Mouse (Mus musculus): ENCODE data around the gene Gm12185.
A peak's percentile ranks its signal among the peaks of the same experiment; 100 is the strongest.
"Not testable (repeated sequence)": the region's sequence is repeated elsewhere in the genome, so short reads cannot be mapped to it uniquely, and the experiment has no call there.

Gene Gm12185

DNA sequence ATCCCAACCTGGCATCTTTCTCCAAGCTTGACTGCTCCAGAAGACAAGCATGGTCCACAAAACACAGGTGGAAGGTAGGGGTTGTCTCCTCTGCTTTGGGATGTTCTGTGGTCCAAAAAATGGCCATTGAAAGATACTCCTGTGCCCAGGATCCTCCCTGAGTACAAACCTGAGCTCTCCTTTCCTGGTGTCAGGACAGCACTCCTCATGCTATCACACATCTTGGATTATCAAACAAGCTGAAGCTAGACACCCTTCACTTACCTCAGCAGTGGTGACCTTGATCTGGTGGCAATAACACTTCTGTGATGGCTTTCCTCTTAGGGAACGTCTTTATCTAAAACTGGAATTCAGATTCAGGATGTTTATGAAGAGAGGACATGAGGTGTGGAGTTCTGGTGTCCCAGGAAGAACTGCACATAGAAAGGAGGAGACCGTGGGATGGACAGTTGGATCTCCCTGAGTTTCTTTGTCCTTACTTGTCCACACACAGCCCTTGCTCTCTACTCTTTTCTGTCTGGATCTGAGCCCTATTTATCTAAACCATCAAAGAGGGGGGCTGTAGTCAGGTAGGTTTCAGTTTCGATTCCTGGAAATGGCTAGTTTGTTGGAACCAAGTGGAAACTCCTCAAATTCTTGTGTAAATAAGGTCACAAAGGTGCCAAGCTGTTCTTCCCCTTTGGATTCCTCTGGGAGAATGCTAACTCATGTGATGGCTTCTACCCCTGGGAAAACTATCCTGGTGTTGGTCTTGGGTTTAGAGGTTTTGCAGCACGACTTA is at the start of gene Gm12185:
Gm12185 (minus strand) TSS at position 487 of the 781 bp plus-strand sequence.
- DNase-seq (ENCODE audit: low spot score) = not testable (repeated sequence)

- not testable (repeated sequence) for DNase-seq (ENCODE audit: low spot score)
These were observed 20.0 kb upstream of the Gm12185 start for GRCm38 (mm10) chr11:49012074-49012473.

DNA sequence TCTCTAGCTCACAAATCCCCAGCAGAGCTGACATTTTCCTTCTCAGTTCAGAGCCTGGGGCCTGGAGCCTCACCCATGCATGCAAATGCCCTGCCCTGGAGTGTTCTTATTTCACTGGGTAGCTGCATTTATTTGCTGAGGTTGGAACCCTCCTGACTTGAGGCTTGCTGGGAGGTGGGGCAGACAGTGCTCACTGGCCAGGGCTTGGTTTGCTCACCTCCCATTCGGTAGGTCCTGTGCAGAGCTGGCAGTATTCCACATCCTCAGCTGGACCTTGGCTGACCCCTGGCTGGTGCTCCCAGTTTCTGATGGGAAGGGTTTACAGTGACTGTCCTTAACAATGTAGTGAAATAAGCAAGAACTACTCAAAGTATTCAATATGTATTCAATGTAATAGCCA is 14.8 kb upstream of the Gm12185 start:
- not testable (repeated sequence) for DNase-seq (ENCODE audit: low spot score)

DNA sequence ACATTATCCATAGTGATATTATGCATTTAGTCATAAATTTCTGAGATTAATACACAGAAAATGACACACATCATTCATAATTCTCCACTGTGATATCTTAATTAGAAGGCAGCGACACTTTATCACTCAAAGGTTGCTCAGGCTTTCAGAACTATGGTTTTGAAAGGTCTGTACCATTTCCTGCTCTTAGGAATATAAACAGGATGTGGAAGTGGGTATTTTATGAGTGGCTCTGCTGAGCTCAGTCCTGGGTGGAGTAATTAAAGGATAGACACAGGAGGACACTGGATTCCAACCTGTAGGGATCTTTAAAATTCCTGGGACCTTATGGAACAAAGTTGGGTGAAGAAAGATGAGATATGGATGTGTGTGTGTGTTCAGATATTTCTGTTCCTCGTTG is 14.3 kb upstream of the Gm12185 start:
- DNase-seq (ENCODE audit: low spot score) = not testable (repeated sequence)

DNA sequence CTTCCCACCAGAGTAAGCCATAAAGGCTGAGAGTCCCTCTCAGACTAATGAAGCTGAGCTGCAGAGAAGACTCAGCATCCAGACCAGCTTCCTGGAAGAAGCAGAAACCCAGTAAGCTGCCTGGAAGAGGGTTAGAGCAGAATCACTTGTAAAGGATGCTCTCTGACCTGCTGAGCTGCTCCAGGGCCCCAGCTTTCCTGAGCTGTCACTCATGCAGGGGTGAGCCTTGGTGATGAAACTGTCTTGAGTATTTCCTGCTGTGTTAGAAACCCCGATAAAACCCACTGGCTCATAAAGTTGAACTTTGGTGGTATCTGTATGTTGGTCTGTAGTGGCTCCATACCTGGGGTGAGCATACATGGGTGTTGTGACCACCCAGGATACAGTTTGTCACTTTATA is 8.4 kb upstream of the Gm12185 start:
- not testable (repeated sequence) for DNase-seq (ENCODE audit: low spot score)

DNA sequence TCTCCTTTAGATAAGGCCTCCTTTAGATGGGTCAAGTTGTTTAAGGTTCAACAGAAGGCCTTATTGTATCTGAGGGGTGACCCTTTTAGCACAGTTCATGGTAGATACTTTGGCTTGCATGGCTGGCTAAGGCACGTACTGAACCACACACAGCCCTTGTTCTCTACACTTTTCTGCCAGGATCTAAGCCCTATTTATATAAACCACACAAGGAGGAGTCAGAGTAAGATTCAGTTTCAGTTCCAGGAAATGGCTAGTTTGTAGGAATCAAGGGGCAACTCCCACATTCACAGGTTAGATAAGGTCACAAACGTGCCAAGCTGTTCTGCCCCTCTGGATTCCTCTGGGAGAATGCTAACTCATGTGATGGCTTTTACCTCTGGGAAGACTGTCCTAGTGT is 2.0 kb upstream of the Gm12185 start, which contains the start of gene Tgtp1:
Tgtp1 (minus strand) TSS at position 155 of the 400 bp plus-strand sequence.
- peak; percentile 9 for DNase-seq (ENCODE audit: low spot score)

DNA sequence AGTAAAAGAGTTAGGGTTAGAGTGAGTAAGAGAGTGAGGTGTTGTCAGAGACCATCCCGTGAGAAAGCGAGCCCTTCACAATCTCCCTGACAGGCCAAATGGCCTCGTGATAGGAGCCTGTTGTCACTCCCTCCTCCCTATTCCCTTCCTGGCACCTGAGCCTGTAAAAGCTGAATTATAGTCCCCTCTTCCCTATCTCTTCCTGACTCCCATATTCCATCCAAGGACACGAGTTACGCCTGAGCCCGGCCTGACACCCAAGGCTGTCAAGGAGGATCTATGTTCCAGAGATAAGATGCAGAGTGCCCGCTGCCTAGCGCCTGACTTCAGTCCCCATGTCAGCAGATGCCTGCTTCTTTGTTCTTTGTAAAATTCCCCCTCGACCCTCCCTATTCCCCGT is 1.3 kb upstream of the Gm12185 start:
- not testable (repeated sequence) for DNase-seq (ENCODE audit: low spot score)

GRCm38 (mm10) chr11:48989981-48990380 is 2.0 kb downstream of the Gm12185 start:
- not testable (repeated sequence) for DNase-seq (ENCODE audit: low spot score)

- DNase-seq (ENCODE audit: low spot score) = not testable (repeated sequence)
These were observed 3.8 kb downstream of the Gm12185 start for GRCm38 (mm10) chr11:48988219-48988618.

DNA sequence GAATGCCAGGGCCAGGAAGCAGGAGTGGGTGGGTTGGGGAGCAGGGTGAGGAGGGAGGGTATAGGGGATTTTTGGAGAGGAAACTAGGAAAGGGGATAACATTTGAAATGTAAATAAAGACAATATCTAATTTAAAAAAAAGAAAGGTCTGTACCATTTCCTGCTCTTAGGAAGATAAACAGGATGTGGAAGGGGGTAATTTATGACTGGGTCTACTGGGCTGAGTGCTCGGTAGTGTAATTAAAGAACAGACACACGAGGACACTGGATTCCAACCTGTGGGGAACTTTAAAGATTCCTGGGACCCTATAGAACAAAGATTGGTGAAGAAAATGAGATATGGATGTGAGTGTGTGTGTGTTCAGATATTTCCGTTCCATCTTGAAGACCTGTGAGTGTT is 9.2 kb downstream of the Gm12185 start:
- DNase-seq (ENCODE audit: low spot score) = not testable (repeated sequence)

DNA sequence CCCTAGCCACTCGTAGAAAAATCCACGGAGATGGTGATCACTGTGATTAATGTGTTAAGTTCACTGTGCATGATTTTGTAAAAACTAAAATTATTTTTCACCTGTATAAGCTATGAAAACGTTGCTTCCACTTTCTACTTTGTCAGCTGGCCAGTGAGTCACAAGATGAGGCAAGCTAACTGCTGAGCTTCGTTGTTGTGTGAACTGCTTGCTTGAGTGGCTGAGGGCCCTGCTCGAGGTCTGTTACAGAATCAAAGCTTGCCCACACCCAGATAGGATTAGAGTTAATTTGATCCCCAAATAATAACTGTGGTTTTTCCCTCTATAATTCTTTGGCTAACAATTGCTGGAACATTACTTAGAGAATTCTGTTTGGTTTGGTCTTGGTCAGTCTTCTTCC is 12.0 kb downstream of the Gm12185 start:
- not testable (repeated sequence) for DNase-seq (ENCODE audit: low spot score)

DNA sequence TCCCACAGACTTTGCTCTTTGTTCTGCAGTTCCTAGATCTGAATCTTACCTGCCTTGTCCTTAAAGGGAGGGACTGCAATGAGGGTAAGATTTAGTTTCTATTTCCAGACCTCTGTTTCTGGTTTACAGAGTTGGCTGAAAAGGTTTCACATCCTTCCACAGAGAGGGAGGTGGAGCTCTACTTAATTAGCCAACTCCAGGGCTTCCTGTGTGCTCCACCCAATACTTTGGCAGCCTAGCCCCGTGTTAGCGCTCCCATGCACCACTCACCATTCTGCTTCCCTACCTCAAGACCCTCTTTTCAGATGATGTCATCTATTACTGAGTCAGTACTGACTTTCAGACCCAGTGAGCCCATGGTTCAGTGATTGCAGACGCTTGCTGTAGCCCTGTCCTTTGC is 12.8 kb downstream of the Gm12185 start, which contains the start of gene 9930111J21Rik1:
9930111J21Rik1 (minus strand) TSS at position 148 of the 400 bp plus-strand sequence.
- DNase-seq (ENCODE audit: low spot score) = not testable (repeated sequence)

DNA sequence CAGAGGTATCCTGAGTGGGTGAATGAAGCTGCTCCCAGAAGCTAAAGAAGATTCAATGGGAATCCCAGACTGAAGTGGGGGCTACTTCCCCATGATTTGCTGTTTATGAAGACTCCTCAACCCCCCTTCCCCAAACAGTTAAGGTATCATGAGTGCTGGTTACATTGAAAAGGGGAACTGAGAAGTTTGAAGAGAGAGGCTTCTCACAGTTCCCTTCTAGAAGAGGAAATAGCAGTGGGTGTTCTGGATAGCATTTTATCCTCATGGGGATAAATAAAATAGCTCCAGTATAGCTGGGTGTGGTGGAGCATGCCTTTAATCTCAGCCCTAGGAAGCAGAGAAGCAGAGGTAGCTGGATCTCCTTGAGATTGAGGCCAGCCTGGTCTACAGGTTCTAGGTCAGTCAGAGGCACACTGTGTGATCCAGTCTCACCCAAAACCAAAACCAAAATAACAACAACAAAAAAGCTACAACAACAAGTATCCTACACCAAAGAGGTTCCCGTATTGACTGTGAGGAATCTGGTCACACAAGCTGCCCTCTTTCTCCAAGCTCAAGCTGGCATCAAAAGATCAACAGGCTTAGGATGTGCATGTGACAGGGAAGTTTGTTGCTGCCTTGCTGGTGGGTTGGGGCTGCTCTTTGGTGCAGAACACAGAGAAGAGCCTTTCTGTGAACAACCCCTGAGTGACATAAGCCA is 13.6 kb downstream of the Gm12185 start, which contains the start of gene Olfr56:
Olfr56 (plus strand) TSS at position 650 of the 700 bp plus-strand sequence.
- DNase-seq (ENCODE audit: low spot score) = not testable (repeated sequence)

DNA sequence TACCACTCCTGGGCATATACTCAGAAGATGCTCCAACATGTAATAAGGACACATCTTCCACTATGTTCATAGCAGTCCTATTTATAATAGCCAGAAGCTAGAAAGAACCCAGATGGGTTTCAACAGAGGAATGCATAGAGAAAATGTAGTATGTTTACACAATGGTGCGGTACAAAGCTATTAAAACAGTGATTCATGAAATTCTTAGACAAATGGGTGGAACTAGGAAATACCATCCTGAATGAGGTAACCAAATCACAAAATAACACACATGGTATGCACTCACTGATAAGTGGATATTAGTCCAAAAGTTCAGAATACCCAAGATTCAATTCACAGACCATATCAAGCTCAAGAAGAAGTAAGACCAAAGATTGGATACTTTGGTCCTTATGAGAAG is 17.3 kb downstream of the Gm12185 start:
- DNase-seq (ENCODE audit: low spot score) = not testable (repeated sequence)

GRCm38 (mm10) chr11:48946090-48946489 is 45.9 kb downstream of the Gm12185 start, which contains the start of gene Psme2b:
Gene Psme2b, minus strand, starts transcription at chr11:48946190.
- DNase-seq (ENCODE audit: low spot score) = not testable (repeated sequence)

DNA sequence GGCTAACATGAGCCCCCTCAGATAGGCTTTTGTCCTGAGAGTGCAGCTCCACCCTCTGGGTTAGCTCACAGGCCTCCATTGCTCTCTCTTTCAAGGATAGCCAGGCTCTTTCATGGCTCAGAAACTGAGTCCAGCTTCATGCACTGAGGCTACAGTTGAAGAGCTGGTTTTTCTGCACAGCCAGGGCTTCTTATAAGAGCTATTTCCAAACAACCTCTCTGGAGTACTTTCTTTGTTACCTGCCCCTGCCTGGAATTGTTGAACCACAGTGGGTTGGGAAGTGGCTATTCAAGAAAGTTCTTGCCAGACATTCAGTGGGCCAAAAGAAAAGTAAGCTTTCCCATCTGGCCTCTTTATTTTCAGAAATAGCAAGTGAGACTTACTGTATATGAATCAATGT is 52.7 kb downstream of the Gm12185 start:
- not testable (repeated sequence) for DNase-seq (ENCODE audit: low spot score)

GRCm38 (mm10) chr11:48935291-48935690 is 56.7 kb downstream of the Gm12185 start:
- not testable (repeated sequence) for DNase-seq (ENCODE audit: low spot score)

GRCm38 (mm10) chr11:48933923-48934322 is 58.1 kb downstream of the Gm12185 start:
- DNase-seq (ENCODE audit: low spot score) = not testable (repeated sequence)

- not testable (repeated sequence) for DNase-seq (ENCODE audit: low spot score)
These were observed 58.6 kb downstream of the Gm12185 start for GRCm38 (mm10) chr11:48933422-48933821.

DNA sequence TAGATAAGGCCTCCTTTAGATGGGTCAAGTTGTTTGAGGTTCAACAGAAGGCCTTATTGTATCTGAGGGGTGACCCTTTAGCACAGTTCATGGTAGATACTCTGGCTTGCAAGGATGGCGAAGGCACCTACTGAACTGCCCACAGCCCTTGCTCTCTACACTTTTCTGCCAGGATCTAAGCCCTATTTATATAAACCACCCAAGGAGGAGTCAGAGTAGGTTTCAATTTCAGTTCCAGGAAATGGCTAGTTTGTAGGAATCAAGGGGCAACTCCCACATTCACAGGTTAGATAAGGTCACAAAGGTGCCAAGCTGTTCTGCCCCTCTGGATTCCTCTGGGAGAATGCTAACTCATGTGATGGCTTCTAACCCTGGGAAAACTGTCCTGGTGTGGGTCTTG is 64.0 kb downstream of the Gm12185 start:
- DNase-seq (ENCODE audit: low spot score) = not testable (repeated sequence)

DNA sequence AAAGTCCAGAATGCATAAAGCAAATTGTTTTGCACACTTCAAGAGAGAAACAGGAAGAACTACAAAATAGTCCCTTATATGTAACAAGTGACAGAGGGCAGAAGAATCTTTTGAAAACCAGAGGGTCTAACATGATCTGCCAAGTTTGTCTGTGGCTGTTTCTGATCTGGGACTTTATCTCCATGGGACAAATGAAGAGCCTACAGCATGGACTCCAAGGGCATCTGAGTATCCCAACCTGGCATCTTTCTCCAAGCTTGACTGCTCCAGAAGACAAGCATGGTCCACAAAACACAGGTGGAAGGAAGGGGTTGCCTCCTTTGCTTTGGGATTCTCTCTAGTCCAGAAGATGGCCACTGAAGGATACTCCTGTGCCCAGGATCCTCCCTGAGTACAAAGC is 65.6 kb downstream of the Gm12185 start:
- DNase-seq (ENCODE audit: low spot score) = not testable (repeated sequence)

DNA sequence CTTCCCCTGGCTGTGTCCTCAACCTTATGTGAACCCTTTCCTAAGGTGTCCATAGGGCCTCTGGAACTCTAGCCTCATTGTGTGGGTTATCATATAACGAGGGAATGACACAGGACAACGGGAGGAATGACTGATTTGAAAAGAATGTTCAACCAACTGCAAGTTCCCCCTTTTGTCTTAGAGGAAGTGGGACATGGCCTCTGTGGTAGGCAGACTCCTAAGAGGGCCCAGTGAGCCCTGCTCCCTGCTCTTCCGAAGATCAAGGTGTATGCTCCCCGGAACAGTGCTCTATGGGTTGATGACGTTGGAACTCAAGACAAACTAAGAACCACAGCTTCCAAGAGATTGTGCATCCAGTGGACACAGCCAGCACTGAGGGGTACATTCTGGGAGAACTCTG is 68.2 kb downstream of the Gm12185 start:
- not testable (repeated sequence) for DNase-seq (ENCODE audit: low spot score)

DNA sequence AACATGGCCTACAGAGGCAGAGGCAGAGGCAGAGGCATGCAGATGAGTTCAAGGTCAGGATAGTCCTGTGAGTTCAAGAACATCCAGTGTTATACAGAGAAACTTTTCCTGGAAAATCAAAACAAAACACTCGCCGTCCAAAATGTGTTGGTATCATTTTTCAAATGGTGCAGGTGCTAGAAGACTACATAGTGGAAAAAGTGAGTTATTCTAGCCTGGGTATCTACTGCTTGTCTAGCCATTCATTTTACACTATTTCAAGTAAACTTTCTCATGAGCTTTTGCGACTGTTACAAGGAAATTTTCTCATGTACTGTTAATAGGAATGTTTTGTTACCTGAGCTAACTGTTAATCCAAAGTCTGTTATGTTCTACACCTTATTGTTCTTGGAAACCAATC is 73.6 kb downstream of the Gm12185 start:
- DNase-seq (ENCODE audit: low spot score) = no peak

Measured in embryo, embryonic 10 days (tissue).